Mouse (Mus musculus) thymus, adult 2 months (tissue): ENCODE data around the gene Ier2. TPM values are rescaled to one million over a fixed set of nuclear protein-coding genes. Genes with fewer than 3 reads are reported as not detected.

Source experiments
- DNase-seq: peaks from one replicate; pipeline ENCODE4 v3.0.0; 2021
- H3K27ac ChIP-seq: fragments of 200-500 bp; 2 replicates; pipeline ENCODE4 v1.5.1; 2012; ENCODE audit warnings: low read length, control low read depth; ENCODE audit not compliant: control insufficient read depth, insufficient read depth
- H3K27me3 ChIP-seq: fragments of 200-500 bp; 2 replicates; pipeline ENCODE4 v1.6.1; 2012; ENCODE audit warnings: mild to moderate bottlenecking, low read length, moderate library complexity, mixed read lengths; ENCODE audit not compliant: control insufficient read depth, insufficient read depth
- H3K36me3 ChIP-seq: fragments of 200-500 bp; 2 replicates; pipeline ENCODE4 v1.6.1; 2012; ENCODE audit warnings: mild to moderate bottlenecking, low read length, moderate library complexity; ENCODE audit not compliant: control insufficient read depth, insufficient read depth
- H3K4me1 ChIP-seq: fragments of 200-500 bp; replicated peaks from 2 replicates; pipeline ENCODE4 v1.6.1; 2012; ENCODE audit warnings: low read length; ENCODE audit not compliant: control insufficient read depth, insufficient read depth
- H3K4me3 ChIP-seq: fragments of 200-500 bp; 2 replicates; pipeline ENCODE4 v1.5.1; 2012; ENCODE audit warnings: mild to moderate bottlenecking, low read length, control low read depth, moderate library complexity; ENCODE audit not compliant: control insufficient read depth, insufficient read depth
- CTCF ChIP-seq: fragments of 200-500 bp; IDR thresholded peaks from 2 replicates; pipeline ENCODE4 v1.5.1; 2012; ENCODE audit warnings: mild to moderate bottlenecking, control low read depth, low read length, moderate library complexity, borderline replicate concordance; ENCODE audit not compliant: control insufficient read depth, poor library complexity, insufficient read depth; ENCODE audit errors: extremely low read depth
- POLR2A ChIP-seq: fragments of 200-500 bp; IDR thresholded peaks from 2 replicates; pipeline ENCODE4 v1.6.1; 2012; ENCODE audit warnings: mild to moderate bottlenecking, low read length, control low read depth, moderate library complexity; ENCODE audit not compliant: control insufficient read depth, poor library complexity, insufficient read depth; ENCODE audit errors: extremely low read depth
- WGBS: fragments of 180-500 bp; shearing (Covaris S2); methylation state at CpG from one replicate; pipeline ENCODE4 v1.1.7; 2018; 5-methylcytosine and 5-hydroxymethylcytosine counted together
- polyA plus RNA-seq: library from polyadenylated mRNA; depleted of rRNA; stranded (reverse); fragments of >200 nt; gene quantifications from 2 replicates; pipeline ENCODE4 v1.2.3, GENCODE M21; 2012

The Ier2 gene
- polyA plus RNA-seq, 1 experiment: 29.2 TPM

DNA sequence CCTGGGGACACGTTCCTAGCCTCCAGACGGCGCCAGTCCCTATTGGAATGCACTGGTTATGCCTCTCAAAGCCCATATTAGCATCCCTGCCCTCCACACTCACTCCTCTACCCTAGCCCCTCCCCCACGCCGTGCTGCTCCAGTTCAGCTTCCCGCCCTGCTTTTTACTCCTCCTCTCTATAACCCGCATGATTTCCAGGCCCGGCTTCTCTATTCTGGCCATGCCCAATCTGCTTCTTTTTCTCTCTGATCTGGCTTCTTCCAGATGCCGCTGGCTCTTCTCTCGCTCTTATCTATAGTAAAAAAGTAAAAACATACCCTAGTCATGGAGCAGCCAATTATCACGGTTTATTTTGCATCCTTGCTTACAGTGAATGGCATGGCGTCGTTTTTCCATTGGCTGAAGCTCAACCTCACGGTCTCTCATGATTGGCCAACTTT, 15.2 kb downstream of the Ier2 start:
- TF ChIP-seq CTCF: no peak
- no peak for TF ChIP-seq POLR2A
- H3K36me3 ChIP-seq: no peaks in the 10 kb centered on the region
- 53% methylated on average over 14 of the region's 14 CpGs for WGBS
- H3K4me3 ChIP-seq: no peak overlapping the region
- H3K27ac ChIP-seq: no peak overlapping the region
- H3K4me1 ChIP-seq: peaks cover 2% of the 10 kb centered on the region; the same call in 1 of the 2 replicates
- no peak for DNase-seq
- no peaks in the 10 kb centered on the region for H3K27me3 ChIP-seq

DNA sequence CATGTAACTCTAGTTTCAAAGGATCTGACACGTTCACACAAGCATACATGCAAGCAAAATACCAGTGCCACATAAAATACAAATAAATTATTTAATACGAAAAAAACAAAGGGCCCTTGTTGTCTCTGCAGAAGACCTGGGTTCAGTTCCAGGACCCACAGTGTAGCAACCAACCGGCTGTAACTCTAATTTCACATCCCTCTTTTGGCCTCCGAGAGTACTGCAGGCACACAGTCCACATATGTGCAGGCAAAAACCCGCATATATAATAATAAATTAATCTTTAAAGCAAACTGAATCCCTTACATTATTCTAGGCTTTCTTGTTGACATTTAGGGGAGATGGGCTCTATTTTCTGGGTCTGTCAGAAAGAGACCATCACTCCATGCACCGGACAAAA, 15.9 kb downstream of the Ier2 start:
- no peak overlapping the region for H3K4me3 ChIP-seq
- no peak for DNase-seq
- TF ChIP-seq POLR2A (no peak), CTCF (no peak)
- 76% methylated on average over 6 of the region's 6 CpGs for WGBS
- no peaks in the 10 kb centered on the region for H3K36me3 ChIP-seq
- no peak overlapping the region for H3K27ac ChIP-seq
- H3K27me3 ChIP-seq: no peaks in the 10 kb centered on the region
- H3K4me1 ChIP-seq: peaks cover 5% of the 10 kb centered on the region

DNA sequence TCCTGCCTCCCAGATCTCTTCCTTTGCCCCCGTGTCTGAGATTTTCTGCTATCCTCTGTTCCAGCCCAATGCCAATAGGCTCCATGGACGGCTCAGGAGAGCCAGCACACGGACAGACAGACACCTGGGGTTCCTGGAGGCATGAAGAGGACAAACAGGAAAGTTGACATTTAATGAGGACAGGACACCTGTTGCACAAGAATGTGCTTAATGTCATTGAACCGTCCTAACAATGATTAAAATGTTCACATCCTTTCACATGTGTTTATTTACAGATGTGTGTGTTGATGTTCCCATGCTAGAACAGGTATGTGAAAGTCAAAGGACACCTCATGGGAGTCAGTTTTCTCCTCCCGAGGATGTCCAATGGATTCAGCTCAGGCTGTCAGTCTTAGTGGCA, 19.6 kb downstream of the Ier2 start:
- Histone ChIP-seq H3K27ac (no peak overlapping the region), H3K27me3 (no peaks in the 10 kb centered on the region), H3K4me3 (no peak overlapping the region), H3K36me3 (no peaks in the 10 kb centered on the region), H3K4me1 (peaks cover 14% of the 10 kb centered on the region)
- TF ChIP-seq CTCF (no peak), POLR2A (no peak)
- no peak for DNase-seq
- WGBS: 83% methylated on average over 5 of the region's 5 CpGs

DNA sequence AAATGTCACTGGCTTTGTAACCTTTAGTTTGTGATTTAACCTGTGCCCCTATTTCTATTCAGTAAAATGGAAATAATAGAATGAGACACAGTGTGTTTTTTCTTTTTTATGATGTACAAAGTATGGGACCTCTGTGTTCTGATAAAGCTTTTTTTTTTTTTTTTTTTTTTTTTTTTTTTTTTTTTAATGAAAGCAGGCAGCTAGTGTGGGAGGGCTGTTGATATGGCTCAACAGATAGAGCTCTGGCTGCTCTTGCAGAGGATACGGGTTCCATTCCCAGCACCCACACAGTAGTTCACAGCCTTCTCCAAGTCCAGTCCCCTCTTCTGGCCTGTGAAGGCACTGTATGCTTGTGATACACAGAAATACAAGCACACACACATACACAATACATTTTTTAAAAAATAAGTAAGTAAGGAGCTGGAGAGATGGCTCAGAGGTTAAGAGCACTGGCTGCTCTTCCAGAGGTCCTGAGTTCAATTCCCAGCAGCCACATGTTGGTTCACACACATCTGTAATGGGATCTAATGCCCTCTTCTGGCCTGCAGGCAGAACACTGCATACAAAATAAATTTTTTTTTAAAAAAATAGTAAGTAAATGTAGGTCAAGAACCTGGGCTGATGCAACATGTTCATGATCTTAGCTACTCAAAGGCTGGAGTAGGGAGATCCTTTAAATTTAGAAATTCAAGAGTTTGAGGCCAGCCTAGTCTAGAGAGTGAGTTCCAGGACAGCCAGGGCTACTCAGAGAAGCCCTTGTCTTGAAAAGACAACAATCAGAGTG, 20.9 kb downstream of the Ier2 start:
- TF ChIP-seq POLR2A: no peak
- TF ChIP-seq CTCF: no peak
- H3K27me3 ChIP-seq: no peaks in the 10 kb centered on the region
- no peak overlapping the region for H3K4me3 ChIP-seq
- no peak overlapping the region for H3K27ac ChIP-seq
- DNase-seq: no peak
- H3K4me1 ChIP-seq: peaks cover 17% of the 10 kb centered on the region
- 86% methylated on average over 1 of the region's 1 CpGs for WGBS
- no peaks in the 10 kb centered on the region for H3K36me3 ChIP-seq

DNA sequence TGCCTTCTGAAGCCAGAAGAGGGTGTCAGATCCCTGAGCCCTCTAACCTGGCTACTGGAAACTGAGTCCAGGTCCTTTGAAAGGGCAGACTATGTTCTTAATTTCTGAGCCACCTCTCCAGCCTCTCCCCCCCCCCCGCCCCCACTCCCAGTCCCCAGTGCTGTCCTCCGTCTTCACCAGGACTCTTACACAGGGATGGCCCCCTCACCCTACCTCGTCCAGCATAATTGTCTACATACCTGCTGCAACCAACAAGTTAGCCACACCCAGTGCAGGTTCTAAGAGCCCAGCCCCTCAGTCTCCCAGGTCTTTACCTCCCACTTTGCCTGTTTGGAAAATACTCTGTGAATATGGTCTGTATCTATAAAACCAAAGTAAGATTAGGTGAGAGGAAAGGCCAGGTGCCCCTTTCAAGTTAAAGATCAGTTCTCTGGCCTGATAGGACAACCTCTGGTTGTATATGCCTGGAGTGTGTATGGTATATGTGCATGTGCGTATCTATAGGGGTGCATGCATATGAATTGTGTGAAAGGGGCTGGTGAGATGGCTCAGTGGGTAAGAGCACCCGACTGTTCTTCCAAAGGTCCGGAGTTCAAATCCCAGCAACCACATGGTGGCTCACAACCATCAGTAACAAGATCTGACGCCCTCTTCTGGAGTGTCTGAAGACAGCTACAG, 21.9 kb downstream of the Ier2 start:
- H3K27ac ChIP-seq: no peak overlapping the region
- WGBS: 98% methylated on average over 7 of the region's 7 CpGs
- TF ChIP-seq CTCF (no peak), POLR2A (no peak)
- peaks cover 17% of the 10 kb centered on the region for H3K4me1 ChIP-seq
- no peaks in the 10 kb centered on the region for H3K36me3 ChIP-seq
- no peaks in the 10 kb centered on the region for H3K27me3 ChIP-seq
- H3K4me3 ChIP-seq: no peak overlapping the region
- DNase-seq: no peak

DNA sequence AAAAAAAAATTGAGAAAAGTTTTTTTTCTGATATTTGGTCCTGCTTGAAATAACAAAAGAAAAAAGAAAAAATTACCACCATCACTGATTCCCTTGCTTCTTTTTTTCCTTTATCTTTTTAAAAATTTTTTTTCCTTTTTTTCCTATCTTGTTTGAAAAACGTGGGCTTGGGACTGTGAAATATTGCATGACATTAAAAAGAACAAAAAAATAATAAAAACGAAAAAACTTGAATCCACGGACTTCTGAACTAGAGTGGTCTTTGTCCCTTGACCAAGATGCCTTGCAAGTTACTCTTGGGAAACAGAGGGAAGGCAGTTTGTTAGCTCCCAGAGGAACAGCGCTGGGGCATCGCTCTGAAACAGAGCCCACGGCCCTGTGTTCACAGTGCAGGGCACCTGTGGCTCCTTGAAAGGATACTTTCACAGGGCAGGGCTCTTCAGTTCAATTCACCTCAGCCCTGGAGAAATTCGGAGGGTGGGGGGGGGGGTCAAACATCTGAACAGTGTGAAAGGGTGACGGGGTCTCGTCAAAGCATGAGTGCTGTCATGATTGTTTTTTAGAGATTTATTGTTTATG, 22.6 kb downstream of the Ier2 start:
- Histone ChIP-seq H3K27ac (no peak overlapping the region), H3K27me3 (no peaks in the 10 kb centered on the region), H3K36me3 (no peaks in the 10 kb centered on the region), H3K4me3 (no peak overlapping the region; the same call in 1 of the 2 replicates), H3K4me1 (peaks cover 17% of the 10 kb centered on the region)
- WGBS: 43% methylated on average over 9 of the region's 9 CpGs
- DNase-seq: no peak
- TF ChIP-seq POLR2A: no peak
- TF ChIP-seq CTCF: no peak
